Mouse (Mus musculus) ES-E14 (cell line): ENCODE measurements at regions not wholly inside any gene's neighbourhood (a gene's known extent, or its start where the extent isn't known, plus 50 kb on each side); places are given as distances from the start of the nearest gene placed in this dataset.

Source experiments
- CHD2 ChIP-seq: IDR thresholded peaks from 2 replicates; pipeline ENCODE4 v1.6.1; 2014; ENCODE audit warnings: mild to moderate bottlenecking, low read depth, low read length, inconsistent platforms
- HCFC1 ChIP-seq: IDR thresholded peaks from 2 replicates; pipeline ENCODE4 v1.6.1; 2012; ENCODE audit warnings: low read length, inconsistent platforms, borderline replicate concordance; ENCODE audit not compliant: insufficient read depth
- MAFK ChIP-seq: IDR thresholded peaks from 2 replicates; pipeline ENCODE4 v1.6.1; 2014; ENCODE audit warnings: mild to moderate bottlenecking, low read depth, low read length, inconsistent platforms; ENCODE audit not compliant: insufficient read depth
- ZC3H11A ChIP-seq: IDR thresholded peaks from 2 replicates; pipeline ENCODE4 v1.6.1; 2012; ENCODE audit warnings: low read depth, mild to moderate bottlenecking, inconsistent platforms, low read length, borderline replicate concordance

- no peak for TF ChIP-seq HCFC1
- TF ChIP-seq ZC3H11A, result no peak
- TF ChIP-seq MAFK, result peak; percentile 60
- TF ChIP-seq CHD2, result no peak
Observed at GRCm38 (mm10) chr3:155529312-155529711, 436.1 kb downstream of the Lrriq3 start.
